Mouse (Mus musculus): ENCODE data around the gene L3hypdh. TPM values are rescaled to one million over a fixed set of nuclear protein-coding genes. Genes with fewer than 3 reads are reported as not detected.
"Not testable (repeated sequence)": the region's sequence is repeated elsewhere in the genome, so short reads cannot be mapped to it uniquely, and the experiment has no call there.

Gene L3hypdh
- total RNA-seq, 2 experiments from 2014 or later, result 2.7 to 3.1 TPM

DNA sequence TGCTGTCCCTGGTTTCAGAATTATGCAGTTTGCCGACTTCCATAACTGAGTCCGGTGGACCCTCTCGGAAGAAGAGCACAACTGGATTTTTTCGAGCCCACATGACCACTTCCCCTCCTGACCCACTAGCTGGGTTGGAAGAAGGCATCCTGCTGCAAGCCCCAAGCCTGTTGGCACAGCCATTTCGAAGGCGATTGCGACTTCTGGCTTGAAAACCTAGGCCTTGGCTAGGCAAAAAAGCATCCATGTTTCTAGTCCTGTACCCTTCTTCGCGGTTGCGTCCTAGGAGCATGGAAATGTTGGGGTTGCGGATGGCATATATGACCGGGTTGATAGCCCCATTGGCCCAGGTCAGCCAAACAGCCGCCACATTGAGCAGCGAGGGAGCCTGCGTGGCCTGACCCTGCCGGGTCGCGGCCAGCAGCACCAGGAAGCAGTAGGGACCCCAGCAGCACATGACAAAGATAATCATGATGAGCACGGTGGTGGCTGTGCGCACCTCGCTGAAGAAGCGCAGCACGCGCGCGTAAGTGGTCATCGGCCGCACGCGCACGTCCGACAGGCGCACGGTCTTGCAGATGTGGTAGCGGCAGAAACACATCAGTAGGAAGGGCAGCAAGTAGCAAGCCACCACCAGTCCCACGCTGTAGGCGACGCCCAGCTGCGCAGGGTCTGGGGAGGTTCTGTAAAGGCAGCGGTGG, 15.5 kb downstream of the L3hypdh start:
- no peak for DNase-seq
- intact Hi-C loops (cut with DNase I; ENCODE audit: low total_unique reads), result no loop called here

DNA sequence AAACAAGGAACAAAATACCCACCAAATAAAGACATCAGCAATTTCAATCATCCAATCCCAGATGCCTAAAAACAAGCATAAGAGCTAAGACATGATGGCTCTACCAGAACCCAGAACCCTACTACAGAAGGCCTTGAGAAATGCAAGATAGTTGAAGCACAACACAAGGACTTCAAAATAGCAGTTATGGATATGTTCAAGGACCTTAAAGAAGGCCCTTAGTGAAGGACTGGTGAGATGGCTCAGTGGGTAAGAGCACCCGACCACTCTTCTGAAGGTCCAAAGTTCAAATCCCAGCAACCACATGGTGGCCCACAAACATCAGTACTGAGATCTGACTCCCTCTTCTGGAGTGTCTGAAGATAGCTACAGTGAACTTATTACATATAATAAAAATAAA, 27.5 kb downstream of the L3hypdh start:
- intact Hi-C loops (cut with DNase I; ENCODE audit: low total_unique reads), result no loop called here
- no peak for DNase-seq

DNA sequence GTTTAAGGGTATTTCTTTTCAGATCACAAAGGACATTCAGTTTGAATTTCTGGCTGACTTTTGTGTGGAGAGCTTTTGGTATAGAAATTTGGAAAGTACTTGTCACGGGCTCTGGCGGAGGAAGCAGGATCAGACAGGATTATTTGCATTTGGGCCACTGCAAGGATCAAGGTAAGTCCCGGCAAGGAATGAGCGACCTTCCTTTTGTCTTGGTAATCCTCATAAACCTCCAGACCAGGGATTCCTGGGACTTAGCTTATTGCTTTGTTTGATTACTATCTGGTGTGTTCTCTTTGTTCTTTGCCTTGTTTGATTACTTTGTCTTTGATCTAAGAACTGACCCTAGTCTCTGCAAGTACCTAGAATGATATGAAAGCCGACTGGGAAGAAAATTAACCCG, 31.4 kb downstream of the L3hypdh start:
- intact Hi-C loops (cut with DNase I; ENCODE audit: low total_unique reads), result no loop called here
- DNase-seq, result no peak

GRCm38 (mm10) chr12:72053303-72053702, 31.9 kb downstream of the L3hypdh start:
- DNase-seq, result no peak
- intact Hi-C loops (cut with DNase I; ENCODE audit: low total_unique reads), result no loop called here

DNA sequence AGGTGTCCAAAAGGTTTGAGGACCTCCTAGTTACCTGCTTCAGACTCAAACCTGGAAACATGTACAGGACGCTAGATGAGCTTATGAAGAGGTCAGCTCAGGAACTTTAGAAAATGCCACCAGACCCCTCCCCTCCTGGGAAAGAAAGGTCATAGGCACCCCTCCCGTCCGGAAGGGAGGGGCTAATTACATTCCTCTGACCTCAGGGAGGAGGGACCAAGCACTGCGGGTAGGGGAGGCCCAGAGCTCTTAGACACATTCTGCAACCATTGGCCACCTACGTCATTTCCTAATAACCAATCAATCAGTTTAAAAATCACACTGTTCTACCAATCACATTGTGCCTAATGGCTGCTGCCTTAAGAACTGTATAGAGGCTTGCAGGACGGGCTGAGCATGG, 32.7 kb downstream of the L3hypdh start:
- intact Hi-C loops (cut with DNase I; ENCODE audit: low total_unique reads), result no loop called here
- no peak for DNase-seq

GRCm38 (mm10) chr12:72050821-72051220, 34.4 kb downstream of the L3hypdh start:
- no peak for DNase-seq
- intact Hi-C loops (cut with DNase I; ENCODE audit: low total_unique reads), result no loop called here

- intact Hi-C loops (cut with DNase I; ENCODE audit: low total_unique reads); DNase-seq: not testable (repeated sequence)
These were observed 35.1 kb downstream of the L3hypdh start for GRCm38 (mm10) chr12:72050156-72050555.

DNA sequence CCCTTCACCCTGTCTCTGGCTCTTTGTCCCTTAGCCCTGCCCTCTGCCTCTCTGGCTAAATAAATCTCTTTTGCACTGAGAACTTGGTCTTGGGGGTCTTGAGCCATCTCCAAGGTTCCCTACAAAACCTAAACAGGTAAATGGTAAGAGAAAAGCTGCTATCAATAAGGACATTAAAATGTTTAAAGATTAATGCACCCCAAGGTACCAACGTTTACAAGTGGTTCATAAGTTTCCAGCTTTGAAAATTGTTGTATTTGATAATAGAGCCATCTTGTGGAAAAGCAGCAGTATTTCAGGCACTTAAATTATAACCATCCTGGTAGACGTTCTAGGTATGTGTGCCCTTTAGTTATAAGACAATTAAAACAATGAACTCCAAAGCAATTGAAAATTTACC, 37.7 kb downstream of the L3hypdh start:
- intact Hi-C loops (cut with DNase I; ENCODE audit: low total_unique reads), result loop anchor here (2.0 kb wide), 1 partner anchor 279 kb away; no protein-coding TSS in a partner anchor
- no peak for DNase-seq

- intact Hi-C loops (cut with DNase I; ENCODE audit: low total_unique reads), result no loop called here
These were observed 44.0 kb downstream of the L3hypdh start for GRCm38 (mm10) chr12:72041238-72041637.

GRCm38 (mm10) chr12:72039501-72039900, 45.7 kb downstream of the L3hypdh start:
- intact Hi-C loops (cut with DNase I; ENCODE audit: low total_unique reads), result no loop called here
- DNase-seq, result no peak

More at GRCm38 (mm10) chr12:72041238-72041637, 44.0 kb downstream of the L3hypdh start:
- DNase-seq, result no peak

DNA sequence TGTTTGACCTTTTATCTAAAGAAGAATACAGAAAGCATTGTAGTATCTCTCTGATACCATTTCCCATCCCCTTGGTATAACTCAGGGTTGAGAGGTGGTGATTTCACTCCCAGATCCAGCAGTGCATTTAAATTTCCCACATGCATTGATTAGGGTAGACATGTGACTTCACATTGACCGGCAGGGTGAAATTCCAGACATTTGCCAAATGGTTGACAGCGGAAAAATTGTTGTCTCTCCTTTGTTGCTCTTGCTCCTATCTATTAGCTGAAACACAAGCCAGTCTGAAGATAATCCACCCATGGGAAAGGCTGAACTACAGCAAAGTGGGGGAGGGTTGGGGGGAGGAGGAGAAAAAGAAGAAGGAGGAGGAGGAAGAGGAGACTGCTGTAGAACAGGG, 46.4 kb downstream of the L3hypdh start:
- no peak for DNase-seq
- intact Hi-C loops (cut with DNase I; ENCODE audit: low total_unique reads), result no loop called here

- intact Hi-C loops (cut with DNase I; ENCODE audit: low total_unique reads), result no loop called here
These were observed 48.2 kb downstream of the L3hypdh start for GRCm38 (mm10) chr12:72037049-72037448.

DNA sequence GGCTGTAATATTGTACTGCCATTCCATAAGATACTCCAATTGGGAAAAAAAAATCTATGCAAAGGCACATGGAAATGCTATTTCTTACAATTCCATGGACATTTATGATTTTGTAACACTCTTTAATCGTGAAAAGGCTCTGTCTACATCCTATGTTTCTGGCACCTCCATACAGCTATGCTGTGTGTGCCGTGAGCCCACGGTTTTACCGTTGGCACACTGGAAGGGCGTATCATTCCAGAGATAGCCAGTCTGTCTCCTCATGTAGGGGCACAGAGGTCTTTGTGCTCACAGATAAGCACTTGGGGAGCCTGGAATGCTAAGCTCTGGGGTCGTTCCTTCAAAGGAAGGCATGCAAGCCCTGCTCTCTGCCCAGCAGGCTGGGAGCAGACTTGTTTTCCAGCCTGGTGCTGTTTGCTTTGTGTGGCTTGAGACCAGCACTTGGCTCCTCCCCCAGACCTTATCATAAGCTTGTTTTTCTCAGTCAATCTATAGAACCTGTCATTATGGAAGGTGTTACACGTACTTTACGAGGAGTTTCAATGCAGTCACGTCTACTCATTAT, 49.1 kb downstream of the L3hypdh start:
- intact Hi-C loops (cut with DNase I; ENCODE audit: low total_unique reads), result no loop called here
- DNase-seq, result no peak

More at GRCm38 (mm10) chr12:72037049-72037448, 48.2 kb downstream of the L3hypdh start:
- no peak for DNase-seq

DNA sequence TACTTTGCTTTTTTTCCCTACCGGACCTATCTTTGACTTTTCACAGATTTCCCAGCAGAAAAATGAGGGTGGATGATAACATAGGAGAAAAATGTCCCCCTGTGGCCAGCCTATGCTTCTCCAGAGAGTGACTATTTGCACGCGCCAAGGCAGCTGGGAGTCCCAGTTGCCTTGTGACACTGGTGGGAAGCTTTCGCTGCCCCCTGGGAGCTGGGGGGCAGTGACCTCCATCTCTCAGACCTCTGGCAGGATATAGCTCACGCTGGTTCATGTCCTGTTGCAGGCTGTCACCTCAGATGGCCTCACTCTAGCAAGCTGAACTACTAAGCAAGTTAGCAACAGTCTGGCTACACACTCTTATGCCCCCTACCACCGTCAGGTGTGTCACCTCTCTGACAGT, 53.4 kb downstream of the L3hypdh start:
- DNase-seq, result peak; percentile 53
- intact Hi-C loops (cut with DNase I; ENCODE audit: low total_unique reads), result no loop called here

GRCm38 (mm10) chr12:72031171-72031570, 54.1 kb downstream of the L3hypdh start:
- intact Hi-C loops (cut with DNase I; ENCODE audit: low total_unique reads), result no loop called here
- DNase-seq, result peak; percentile 39

- intact Hi-C loops (cut with DNase I; ENCODE audit: low total_unique reads), result no loop called here
- no peak for DNase-seq
These were observed 59.9 kb downstream of the L3hypdh start for GRCm38 (mm10) chr12:72025275-72025795.

GRCm38 (mm10) chr12:72023572-72023971, 61.7 kb downstream of the L3hypdh start:
- intact Hi-C loops (cut with DNase I; ENCODE audit: low total_unique reads), result no loop called here
- DNase-seq, result no peak
